Mouse (Mus musculus): ENCODE data around the gene Cideb.

- no peak for TF ChIP-seq CTCF (IDR thresholded peaks at IDR 0.05 in 2 of 3, conservative IDR thresholded peaks at IDR 0.05 in 1 of 3; ENCODE audit: control insufficient read depth in 1 of 3, insufficient read depth in 1 of 3, low read depth in 2 of 3, low read length in 3 of 3, poor library complexity in 1 of 3, severe bottlenecking in 1 of 3)
- TF ChIP-seq POLR2A (IDR thresholded peaks at IDR 0.05; ENCODE audit: control insufficient read depth in 1 of 2, insufficient read depth in 1 of 2, low read depth in 1 of 2, low read length in 2 of 2, poor library complexity in 1 of 2), result no peak
- TF ChIP-seq MXI1 (IDR thresholded peaks at IDR 0.05; ENCODE audit: low read depth, low read length), result no peak
- no peak for TF ChIP-seq MAZ (IDR thresholded peaks at IDR 0.05; ENCODE audit: low read depth, low read length)
- TF ChIP-seq MAX (IDR thresholded peaks at IDR 0.05; ENCODE audit: low read length), result no peak
- TF ChIP-seq HCFC1 (IDR thresholded peaks at IDR 0.05; ENCODE audit: low read depth, low read length), result no peak
- TF ChIP-seq TBP (IDR thresholded peaks at IDR 0.05; ENCODE audit: low read depth, low read length), result no peak
- no peak for TF ChIP-seq NELFE (IDR thresholded peaks at IDR 0.05; ENCODE audit: low read depth, low read length)
- TF ChIP-seq E2F4 (IDR thresholded peaks at IDR 0.05; ENCODE audit: borderline replicate concordance, low read depth, low read length), result no peak
- no peak for TF ChIP-seq TCF12 (IDR thresholded peaks at IDR 0.05; ENCODE audit: low read depth, low read length)
- TF ChIP-seq TAL1 (IDR thresholded peaks at IDR 0.05; ENCODE audit: low read length), result no peak
Measured at GRCm38 (mm10) chr14:55720666-55721065, 37.6 kb downstream of the Cideb start.
